Mouse (Mus musculus): ENCODE data around the gene Commd9. TPM values are rescaled to one million over a fixed set of nuclear protein-coding genes. Genes with fewer than 3 reads are reported as not detected.

Gene Commd9
- 19.9 and 21.7 TPM in 2 replicates for polyA plus RNA-seq (2015; fragmentation: Nextera tagmentation; extraction: Ambion mirVana)

GRCm38 (mm10) chr2:101885768-101886438 lies at the start of gene Commd9:
TSS of gene Commd9 (plus strand) at chr2:101886247.
- Histone ChIP-seq H3K4me2 (ENCODE audit: low read depth, low read length) (peak within 1 kb of the TSS; percentile 78), H3K9ac (ENCODE audit: low read depth, low read length) (peak within 1 kb of the TSS; percentile 58), H3K4me1 (ENCODE audit: control insufficient read depth, low read depth, low read length) (peaks cover 8% of the 10 kb centered on the region), H3K9me3 (replicated peaks; ENCODE audit: control insufficient read depth, low read length) (no peaks in the 10 kb centered on the region), H3K27ac (ENCODE audit: low read length) (no peak within 1 kb of the TSS), H3K27me3 (ENCODE audit: control insufficient read depth, insufficient read depth, low read depth, low read length) (no peaks in the 10 kb centered on the region), H3K4me3 (ENCODE audit: low read depth, low read length) (peak within 1 kb of the TSS; percentile 66), H3K36me3 (ENCODE audit: control insufficient read depth, insufficient read depth) (no peaks in the 10 kb centered on the region)
- WGBS (ENCODE audit: insufficient replicate concordance), result 9% methylated on average over 22 of the region's 22 CpGs
- ATAC-seq (ENCODE audit: low read depth), result peak; percentile 98

GRCm38 (mm10) chr2:101842756-101843155 lies 43.3 kb upstream of the Commd9 start:
- H3K4me3 ChIP-seq (ENCODE audit: low read depth, low read length), result no peak overlapping the region
- H3K36me3 ChIP-seq (ENCODE audit: control insufficient read depth, insufficient read depth), result no peaks in the 10 kb centered on the region
- ATAC-seq (ENCODE audit: low read depth), result no peak
- 64% methylated on average over 7 of the region's 7 CpGs for WGBS (ENCODE audit: insufficient replicate concordance)
- no peak overlapping the region for H3K27ac ChIP-seq (ENCODE audit: low read length)
- no peak overlapping the region for H3K4me2 ChIP-seq (ENCODE audit: low read depth, low read length)
- no peak overlapping the region for H3K9ac ChIP-seq (ENCODE audit: low read depth, low read length)
- H3K9me3 ChIP-seq (replicated peaks; ENCODE audit: control insufficient read depth, low read length), result no peaks in the 10 kb centered on the region
- no peaks in the 10 kb centered on the region for H3K27me3 ChIP-seq (ENCODE audit: control insufficient read depth, insufficient read depth, low read depth, low read length)
- H3K4me1 ChIP-seq (ENCODE audit: control insufficient read depth, low read depth, low read length), result no peaks in the 10 kb centered on the region

GRCm38 (mm10) chr2:101854792-101855191 lies 31.3 kb upstream of the Commd9 start:
- H3K9me3 ChIP-seq (replicated peaks; ENCODE audit: control insufficient read depth, low read length), result no peaks in the 10 kb centered on the region
- H3K9ac ChIP-seq (ENCODE audit: low read depth, low read length), result no peak overlapping the region
- no peak for ATAC-seq (ENCODE audit: low read depth)
- H3K36me3 ChIP-seq (ENCODE audit: control insufficient read depth, insufficient read depth), result no peaks in the 10 kb centered on the region
- no peak overlapping the region for H3K4me2 ChIP-seq (ENCODE audit: low read depth, low read length)
- no peaks in the 10 kb centered on the region for H3K4me1 ChIP-seq (ENCODE audit: control insufficient read depth, low read depth, low read length)
- H3K27me3 ChIP-seq (ENCODE audit: control insufficient read depth, insufficient read depth, low read depth, low read length), result no peaks in the 10 kb centered on the region
- H3K27ac ChIP-seq (ENCODE audit: low read length), result no peak overlapping the region
- WGBS (ENCODE audit: insufficient replicate concordance), result 67% methylated on average over 7 of the region's 7 CpGs
- no peak overlapping the region for H3K4me3 ChIP-seq (ENCODE audit: low read depth, low read length)

DNA sequence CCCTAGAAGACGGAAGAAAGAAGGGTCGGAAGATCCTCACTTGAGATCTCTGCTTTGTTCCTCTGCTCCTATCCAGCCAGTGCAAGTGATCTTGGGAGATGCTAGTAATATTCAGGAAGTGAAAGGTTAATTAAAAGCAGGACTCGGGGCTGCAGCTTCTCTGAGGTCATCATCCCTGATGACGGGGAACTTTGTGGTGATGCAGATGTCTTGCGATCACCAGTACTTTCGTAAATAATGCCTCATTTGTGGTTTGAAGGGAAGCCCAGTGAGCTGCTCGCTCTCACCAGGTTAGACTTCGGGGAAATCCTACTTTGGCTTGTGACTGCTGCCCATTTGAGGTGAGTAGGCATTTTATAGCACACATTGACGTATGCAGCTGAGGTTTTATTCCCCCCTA lies 29.9 kb upstream of the Commd9 start:
- Histone ChIP-seq H3K36me3 (ENCODE audit: control insufficient read depth, insufficient read depth) (no peaks in the 10 kb centered on the region), H3K4me2 (ENCODE audit: low read depth, low read length) (no peak overlapping the region), H3K4me1 (ENCODE audit: control insufficient read depth, low read depth, low read length) (no peaks in the 10 kb centered on the region), H3K9ac (ENCODE audit: low read depth, low read length) (no peak overlapping the region), H3K4me3 (ENCODE audit: low read depth, low read length) (no peak overlapping the region), H3K27me3 (ENCODE audit: control insufficient read depth, insufficient read depth, low read depth, low read length) (no peaks in the 10 kb centered on the region), H3K9me3 (replicated peaks; ENCODE audit: control insufficient read depth, low read length) (no peaks in the 10 kb centered on the region), H3K27ac (ENCODE audit: low read length) (no peak overlapping the region)
- ATAC-seq (ENCODE audit: low read depth), result no peak
- WGBS (ENCODE audit: insufficient replicate concordance), result 60% methylated on average over 9 of the region's 9 CpGs

- Histone ChIP-seq H3K4me2 (ENCODE audit: low read depth, low read length) (no peak overlapping the region), H3K4me3 (ENCODE audit: low read depth, low read length) (no peak overlapping the region), H3K9ac (ENCODE audit: low read depth, low read length) (no peak overlapping the region), H3K36me3 (ENCODE audit: control insufficient read depth, insufficient read depth) (no peaks in the 10 kb centered on the region), H3K27me3 (ENCODE audit: control insufficient read depth, insufficient read depth, low read depth, low read length) (no peaks in the 10 kb centered on the region), H3K9me3 (replicated peaks; ENCODE audit: control insufficient read depth, low read length) (no peaks in the 10 kb centered on the region), H3K4me1 (ENCODE audit: control insufficient read depth, low read depth, low read length) (no peaks in the 10 kb centered on the region), H3K27ac (ENCODE audit: low read length) (no peak overlapping the region)
- no peak for ATAC-seq (ENCODE audit: low read depth)
- 59% methylated on average over 3 of the region's 3 CpGs for WGBS (ENCODE audit: insufficient replicate concordance)
These were observed 25.0 kb upstream of the Commd9 start for GRCm38 (mm10) chr2:101860920-101861485.

GRCm38 (mm10) chr2:101862219-101863123 lies 23.6 kb upstream of the Commd9 start:
- Histone ChIP-seq H3K4me3 (ENCODE audit: low read depth, low read length) (no peak overlapping the region), H3K27ac (ENCODE audit: low read length) (no peak overlapping the region), H3K4me1 (ENCODE audit: control insufficient read depth, low read depth, low read length) (no peaks in the 10 kb centered on the region), H3K4me2 (ENCODE audit: low read depth, low read length) (no peak overlapping the region), H3K9me3 (replicated peaks; ENCODE audit: control insufficient read depth, low read length) (no peaks in the 10 kb centered on the region), H3K27me3 (ENCODE audit: control insufficient read depth, insufficient read depth, low read depth, low read length) (no peaks in the 10 kb centered on the region), H3K9ac (ENCODE audit: low read depth, low read length) (no peak overlapping the region), H3K36me3 (ENCODE audit: control insufficient read depth, insufficient read depth) (no peaks in the 10 kb centered on the region)
- 55% methylated on average over 15 of the region's 15 CpGs for WGBS (ENCODE audit: insufficient replicate concordance)
- no peak for ATAC-seq (ENCODE audit: low read depth)

DNA sequence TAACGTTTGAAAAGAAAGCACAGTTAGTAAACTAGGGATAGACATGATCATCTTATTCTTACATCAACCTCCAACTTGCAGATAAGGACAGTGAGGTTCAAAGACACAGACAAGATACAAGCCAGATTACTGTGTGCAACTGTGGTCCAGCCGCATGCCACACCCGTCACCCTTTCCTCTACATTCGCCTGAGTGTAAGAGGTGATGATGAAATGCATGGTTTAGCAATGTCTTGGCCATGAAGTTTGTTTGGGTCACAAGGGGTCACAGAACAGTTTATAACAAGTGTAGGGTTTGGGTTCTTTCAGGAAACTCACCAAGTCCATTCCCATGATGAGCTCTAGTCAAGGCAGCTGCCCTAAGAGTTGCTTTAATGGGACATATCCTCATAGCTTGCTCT lies 17.4 kb upstream of the Commd9 start:
- Histone ChIP-seq H3K9me3 (replicated peaks; ENCODE audit: control insufficient read depth, low read length) (no peaks in the 10 kb centered on the region), H3K4me2 (ENCODE audit: low read depth, low read length) (no peak overlapping the region), H3K27me3 (ENCODE audit: control insufficient read depth, insufficient read depth, low read depth, low read length) (no peaks in the 10 kb centered on the region), H3K4me1 (ENCODE audit: control insufficient read depth, low read depth, low read length) (no peaks in the 10 kb centered on the region), H3K9ac (ENCODE audit: low read depth, low read length) (no peak overlapping the region), H3K4me3 (ENCODE audit: low read depth, low read length) (no peak overlapping the region), H3K36me3 (ENCODE audit: control insufficient read depth, insufficient read depth) (no peaks in the 10 kb centered on the region), H3K27ac (ENCODE audit: low read length) (no peak overlapping the region)
- ATAC-seq (ENCODE audit: low read depth), result no peak
- WGBS (ENCODE audit: insufficient replicate concordance), result 54% methylated on average over 4 of the region's 4 CpGs

- 20% methylated on average over 14 of the region's 14 CpGs for WGBS (ENCODE audit: insufficient replicate concordance)
- Histone ChIP-seq H3K36me3 (ENCODE audit: control insufficient read depth, insufficient read depth) (no peaks in the 10 kb centered on the region), H3K4me3 (ENCODE audit: low read depth, low read length) (no peak overlapping the region), H3K4me1 (ENCODE audit: control insufficient read depth, low read depth, low read length) (no peaks in the 10 kb centered on the region), H3K27ac (ENCODE audit: low read length) (no peak overlapping the region), H3K4me2 (ENCODE audit: low read depth, low read length) (peak overlapping the region; percentile 43), H3K9me3 (replicated peaks; ENCODE audit: control insufficient read depth, low read length) (no peaks in the 10 kb centered on the region), H3K9ac (ENCODE audit: low read depth, low read length) (no peak overlapping the region), H3K27me3 (ENCODE audit: control insufficient read depth, insufficient read depth, low read depth, low read length) (no peaks in the 10 kb centered on the region)
- no peak for ATAC-seq (ENCODE audit: low read depth)
These were observed 14.9 kb upstream of the Commd9 start for GRCm38 (mm10) chr2:101871179-101871578.

Measured in liver, embryonic 16.5 days (tissue).